Mouse (Mus musculus): ENCODE results near the gene Lhpp. TPM values are rescaled to one million over a fixed set of nuclear protein-coding genes. Genes with fewer than 3 reads are reported as not detected.
"Not testable (repeated sequence)": the region's sequence is repeated elsewhere in the genome, so short reads cannot be mapped to it uniquely, and the experiment has no call there.

Gene Lhpp
- polyA plus RNA-seq, 2 experiments from 2014 or later = 4.0 to 5.0 TPM

DNA sequence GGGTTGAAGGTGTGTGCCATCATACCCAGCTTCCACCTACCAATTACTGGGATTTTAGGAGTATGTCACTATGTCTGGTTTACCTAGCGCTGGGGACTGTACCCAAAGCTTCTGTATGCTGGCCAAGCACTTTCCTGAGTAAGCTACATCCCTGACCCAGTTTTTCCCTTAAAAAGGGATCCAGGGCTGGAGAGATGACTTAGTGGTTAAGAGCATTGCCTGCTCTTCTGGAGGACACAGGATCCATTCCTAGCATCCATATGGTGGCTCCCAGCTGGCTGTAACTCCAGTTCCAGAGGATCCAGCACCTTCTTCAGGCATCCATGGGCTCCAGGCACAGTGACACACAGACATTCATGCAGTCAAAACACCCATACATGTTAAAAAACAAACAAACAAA, 36.1 kb downstream of the Lhpp start:
- ATAC-seq = no peak

DNA sequence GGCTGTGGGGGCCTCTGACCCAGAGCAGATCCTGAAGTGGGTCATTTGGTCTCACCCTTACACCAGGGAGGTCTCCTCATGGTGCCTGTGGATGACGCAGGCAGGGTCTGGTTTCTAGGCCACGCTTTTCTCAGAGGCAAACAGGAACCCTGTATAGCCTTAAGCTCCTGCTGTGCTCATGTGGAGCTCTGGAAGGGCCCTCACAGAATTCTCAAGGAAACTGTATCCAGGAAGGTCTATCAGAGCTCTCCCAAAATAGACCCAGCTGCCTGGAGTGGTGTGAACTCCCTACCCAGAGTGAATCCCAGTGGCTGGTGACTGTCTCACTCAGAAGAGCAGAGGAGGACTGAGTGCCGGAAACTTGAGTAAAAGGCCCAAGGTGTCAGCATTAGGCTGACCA, 44.0 kb downstream of the Lhpp start:
- no peak for ATAC-seq

DNA sequence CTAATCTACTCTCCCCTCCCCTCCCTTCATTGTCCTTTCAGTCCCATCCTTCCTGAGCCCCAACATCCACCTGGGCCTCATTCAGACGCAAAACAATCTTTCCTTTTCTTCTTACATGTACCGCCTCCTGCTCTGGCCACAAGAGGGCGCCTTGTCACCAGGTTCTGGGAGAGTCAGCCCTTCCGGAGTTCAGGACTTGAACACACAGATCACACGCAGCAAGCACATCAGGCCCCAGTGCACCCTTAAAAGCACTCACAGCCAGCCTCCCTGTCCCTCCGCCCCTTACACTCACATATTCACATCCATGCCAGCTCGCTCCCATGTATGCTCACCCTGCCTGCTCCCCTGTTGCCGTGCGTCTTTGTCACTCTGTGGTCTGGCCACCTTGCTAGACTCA, 45.6 kb downstream of the Lhpp start:
- peak; percentile 93 for ATAC-seq

DNA sequence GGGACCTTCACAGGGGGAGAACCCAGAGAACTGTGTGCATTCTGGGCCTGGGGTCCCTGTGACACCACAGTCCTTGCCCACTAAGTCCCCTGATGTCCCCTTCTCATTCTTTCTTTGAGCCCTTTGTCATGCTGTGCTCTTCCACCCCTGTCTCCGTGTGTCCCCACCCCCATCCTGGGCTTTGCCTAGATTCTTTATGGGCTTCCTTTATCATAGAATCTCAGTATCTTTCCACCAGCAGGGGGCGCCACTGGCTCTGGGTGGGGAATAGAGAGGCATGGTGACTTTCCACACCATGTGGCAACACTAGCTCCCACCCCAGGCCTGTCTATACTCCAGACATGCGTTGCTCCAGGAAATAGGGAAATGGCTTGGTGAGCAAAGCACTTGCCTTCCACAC, 46.1 kb downstream of the Lhpp start:
- ATAC-seq = peak; percentile 65

DNA sequence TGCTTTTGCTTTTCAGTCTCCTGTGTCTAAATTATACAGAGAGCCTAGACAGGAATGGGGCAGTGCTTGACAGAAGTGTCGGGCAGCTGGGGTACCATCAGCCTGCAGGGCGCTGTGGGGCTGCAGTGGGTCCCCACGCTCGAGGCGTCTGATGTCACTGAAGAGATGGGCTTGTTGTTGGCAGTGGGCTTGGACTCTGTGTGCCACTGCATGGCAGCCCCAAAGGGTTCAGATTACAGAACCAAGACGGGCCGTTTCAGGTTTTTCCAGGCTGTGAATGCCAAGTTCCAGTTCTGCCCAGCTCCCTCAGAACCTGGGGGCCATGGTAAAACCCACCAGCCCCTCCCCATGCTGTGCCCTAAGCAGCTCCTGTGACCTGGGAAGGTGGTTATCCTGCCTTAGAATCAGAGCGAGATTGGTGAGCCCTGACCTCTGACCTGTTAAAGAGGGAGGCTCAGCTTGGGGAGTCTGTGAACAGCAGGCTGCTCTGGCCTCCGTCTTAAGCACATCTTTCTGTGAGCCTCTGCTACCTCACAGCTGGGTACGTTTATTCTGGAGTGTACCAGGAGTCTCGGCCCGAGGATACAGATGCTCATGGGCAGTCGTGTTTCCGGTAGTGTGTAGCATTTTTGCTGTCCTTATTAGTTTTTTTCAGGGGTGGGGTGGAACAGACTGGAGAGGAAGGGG, 47.1 kb downstream of the Lhpp start:
- no peak for ATAC-seq

DNA sequence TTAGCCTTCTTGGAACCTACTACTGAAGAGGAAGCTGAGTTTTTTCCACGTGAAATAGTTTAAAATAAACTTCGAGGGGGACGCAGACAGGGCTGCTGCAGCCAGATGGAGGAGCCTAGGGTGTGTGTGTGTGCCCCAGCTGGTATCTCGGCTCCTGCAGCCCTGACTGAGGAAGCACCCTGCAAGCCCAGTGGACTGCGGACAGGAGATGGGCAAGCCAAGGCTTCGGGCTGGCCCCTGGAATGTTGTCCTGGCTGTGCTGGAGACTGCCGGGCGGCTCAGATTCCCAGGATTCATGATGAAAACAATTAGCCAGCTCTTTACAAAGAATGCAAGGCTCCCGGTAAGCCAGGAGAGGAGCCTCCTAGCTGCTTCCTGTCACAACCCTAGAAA, 47.6 kb downstream of the Lhpp start:
- ATAC-seq = no peak

DNA sequence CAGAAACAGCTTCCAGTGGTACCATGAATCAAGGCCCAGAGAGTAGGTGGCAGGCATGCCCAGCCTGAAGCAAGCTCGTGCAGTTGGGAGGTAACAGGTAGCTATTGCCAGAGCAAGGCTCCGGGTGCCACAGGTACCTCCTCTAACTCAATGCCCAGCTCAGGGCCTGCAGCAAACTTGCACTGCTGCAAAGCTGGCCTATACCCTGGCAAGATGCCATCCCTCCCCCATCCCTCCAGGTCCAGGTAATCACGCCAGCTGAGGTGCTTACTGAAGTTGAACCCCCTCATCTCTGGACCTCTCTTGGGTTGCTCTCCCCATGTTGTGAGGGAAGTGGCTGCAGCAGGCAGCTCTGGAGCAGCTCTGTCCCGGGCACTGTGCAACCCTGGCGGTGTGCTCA, 48.2 kb downstream of the Lhpp start:
- no peak for ATAC-seq

DNA sequence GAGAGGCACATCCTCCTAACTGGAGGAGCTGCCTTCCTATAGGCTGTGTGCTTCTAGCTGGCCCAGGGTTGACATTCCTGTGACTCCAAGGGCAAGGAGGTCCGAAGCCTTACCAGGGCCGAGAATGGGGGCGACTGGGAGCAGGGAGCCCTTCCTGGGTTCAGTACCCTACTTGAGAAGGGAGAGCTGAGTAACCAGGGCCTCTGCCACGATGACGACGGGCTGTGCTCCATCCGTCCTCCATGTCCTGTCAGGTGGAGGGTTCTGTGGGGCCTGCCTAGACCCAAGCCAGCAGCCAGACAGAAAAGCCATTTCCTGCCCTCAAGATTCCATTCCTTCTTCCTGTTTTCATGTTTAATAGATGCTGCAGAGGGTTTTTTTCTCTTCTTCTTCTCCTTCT, 49.2 kb downstream of the Lhpp start:
- peak; percentile 24 for ATAC-seq

DNA sequence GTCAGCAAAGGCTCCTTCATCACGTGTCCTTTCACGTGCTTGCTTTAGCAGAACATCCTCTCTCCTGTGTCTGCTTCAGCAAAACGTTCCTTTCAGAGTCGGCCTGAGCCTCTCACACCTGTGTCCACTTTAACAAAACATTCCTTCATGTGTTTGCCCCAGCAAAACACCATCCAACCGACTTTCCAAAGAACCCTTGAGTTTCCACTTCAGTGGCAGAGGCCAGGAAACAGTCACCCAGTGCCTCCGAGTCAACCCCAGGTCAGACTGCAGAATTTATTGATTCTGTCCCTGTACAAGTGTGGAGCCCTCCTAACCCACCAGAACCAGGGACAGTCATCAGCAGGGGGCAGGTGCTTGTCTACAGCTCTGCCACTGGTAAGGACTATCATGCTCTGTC, 52.4 kb downstream of the Lhpp start:
- ATAC-seq = not testable (repeated sequence)

DNA sequence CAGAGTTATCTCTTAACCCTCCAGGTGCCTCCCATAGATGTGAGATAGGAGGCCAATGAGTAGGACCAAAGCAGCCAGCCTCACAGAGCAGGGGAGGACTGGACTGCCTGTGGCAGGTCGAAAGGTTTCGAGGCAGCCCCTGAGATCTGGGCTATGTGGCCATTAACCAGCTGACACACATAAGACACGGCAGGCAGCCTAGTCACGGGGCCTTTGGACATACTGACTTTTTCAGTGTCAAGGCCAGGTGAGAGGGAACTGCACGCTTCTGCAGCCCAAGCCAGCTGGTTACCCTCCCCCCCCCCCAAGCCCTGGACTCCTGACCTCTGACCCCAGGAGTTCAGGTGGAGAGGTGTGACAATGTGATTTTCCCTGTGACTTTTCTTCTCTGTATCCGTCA, 54.4 kb downstream of the Lhpp start:
- no peak for ATAC-seq

DNA sequence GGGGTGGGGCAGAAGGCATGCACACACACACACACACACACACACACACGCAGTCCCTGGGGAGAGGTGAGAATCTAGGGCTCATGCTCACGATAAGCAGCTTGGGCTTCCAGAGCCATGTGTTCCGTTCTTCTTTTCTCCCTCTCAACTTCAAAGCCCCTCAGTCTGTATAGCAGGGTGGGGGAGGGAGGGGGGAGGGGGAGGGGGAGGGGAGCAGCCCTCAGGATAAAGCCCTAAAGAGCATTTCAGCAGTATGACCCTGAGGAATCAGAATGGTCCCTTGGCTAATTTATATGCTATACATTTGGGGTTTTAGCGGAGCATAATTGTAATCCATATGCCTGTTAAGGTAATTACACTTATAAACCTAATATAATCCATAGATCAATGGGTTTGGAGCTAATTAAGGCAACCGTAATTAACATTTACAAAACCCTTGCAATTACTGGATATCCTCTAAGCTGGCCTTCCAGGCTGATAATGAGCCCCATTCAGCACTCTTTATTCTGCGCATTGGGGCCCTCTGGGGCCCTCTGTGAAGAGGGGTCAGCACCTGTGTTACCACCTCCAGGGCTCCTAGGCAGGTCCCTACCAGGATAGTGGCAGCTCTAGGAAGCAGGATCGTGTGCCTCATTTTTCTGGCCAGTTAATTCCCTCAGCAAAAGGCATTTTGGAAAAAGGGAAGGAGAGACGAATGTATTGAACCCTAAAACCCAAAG, 55.4 kb downstream of the Lhpp start:
- no peak for ATAC-seq

DNA sequence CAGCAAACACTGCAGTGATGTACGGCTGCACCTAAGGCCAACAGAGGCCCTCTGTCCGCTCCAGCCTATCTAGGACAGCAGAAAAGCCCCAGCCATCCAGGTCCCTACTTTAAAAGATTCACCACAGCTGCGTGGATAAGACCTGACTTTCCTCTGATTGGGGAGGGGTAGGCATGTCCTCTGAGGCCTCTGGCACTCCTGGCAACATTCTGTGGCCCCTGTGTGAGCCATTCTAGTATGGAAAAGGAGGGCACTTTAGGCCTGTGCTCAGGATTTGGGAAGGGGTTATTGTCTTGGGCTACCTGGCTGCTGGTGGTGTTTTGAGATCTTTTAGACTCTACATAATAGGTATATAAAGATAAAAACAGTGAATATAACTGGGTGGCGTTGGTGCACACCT, 56.1 kb downstream of the Lhpp start:
- ATAC-seq = no peak

DNA sequence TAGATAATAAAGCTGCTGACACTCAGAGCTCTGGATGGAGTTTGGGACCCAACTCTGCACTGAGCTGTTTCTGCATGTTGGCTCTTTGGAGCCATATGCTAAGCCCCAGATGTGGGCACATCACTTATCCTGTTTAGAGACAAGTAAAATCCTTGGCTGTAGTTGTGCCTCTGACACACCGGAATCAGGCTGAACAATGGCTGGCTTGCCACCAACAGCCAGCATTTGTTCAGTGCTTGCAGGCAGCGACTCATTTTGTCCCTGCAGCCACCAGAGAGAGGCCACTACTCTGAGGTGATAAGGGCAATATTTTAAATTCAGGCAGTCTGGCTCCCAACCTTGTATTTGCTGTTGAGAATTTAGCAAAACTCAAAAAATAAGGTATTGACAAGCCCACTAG, 58.2 kb downstream of the Lhpp start:
- ATAC-seq = no peak

DNA sequence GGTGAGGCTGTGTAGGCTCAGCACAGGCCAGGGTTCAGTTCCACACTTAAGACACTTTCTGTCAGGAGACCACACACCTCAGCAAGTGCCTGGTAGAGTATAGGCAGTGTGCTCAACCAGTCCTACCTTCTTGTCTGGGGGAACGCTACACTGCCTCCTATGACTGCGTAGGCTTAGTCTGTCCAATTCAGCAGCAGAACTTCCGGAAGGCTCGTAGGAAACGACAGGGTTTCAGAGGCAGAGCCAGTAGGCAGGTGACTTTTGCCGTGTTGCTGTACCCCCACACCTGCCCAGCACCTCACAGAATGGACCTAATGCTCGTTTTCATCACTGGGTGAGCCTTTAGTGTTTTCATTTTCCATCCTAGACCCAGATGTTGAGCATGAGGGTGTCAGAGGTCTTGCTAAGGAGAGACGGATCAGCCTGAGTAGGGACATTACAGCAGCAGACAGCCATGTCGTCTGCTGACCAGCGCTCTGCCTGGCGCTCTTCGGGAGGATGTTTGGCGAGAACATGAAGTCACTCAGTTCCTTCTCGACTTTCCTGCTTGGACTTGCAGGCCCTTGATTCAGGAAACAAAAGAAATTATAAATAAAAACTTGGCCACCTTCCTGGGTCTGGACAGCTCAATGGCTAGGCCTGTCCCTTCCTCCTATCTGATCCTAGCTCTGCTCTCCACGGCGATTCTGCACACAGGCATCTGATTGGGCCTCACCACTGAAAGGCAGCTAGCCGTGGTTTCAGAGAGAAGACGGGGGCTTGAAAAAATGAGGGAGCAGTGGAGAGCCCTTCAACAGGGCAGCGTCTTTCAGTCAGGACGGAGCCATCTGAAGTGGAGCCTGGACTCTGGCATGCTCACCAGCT, 59.8 kb downstream of the Lhpp start:
- no peak for ATAC-seq

DNA sequence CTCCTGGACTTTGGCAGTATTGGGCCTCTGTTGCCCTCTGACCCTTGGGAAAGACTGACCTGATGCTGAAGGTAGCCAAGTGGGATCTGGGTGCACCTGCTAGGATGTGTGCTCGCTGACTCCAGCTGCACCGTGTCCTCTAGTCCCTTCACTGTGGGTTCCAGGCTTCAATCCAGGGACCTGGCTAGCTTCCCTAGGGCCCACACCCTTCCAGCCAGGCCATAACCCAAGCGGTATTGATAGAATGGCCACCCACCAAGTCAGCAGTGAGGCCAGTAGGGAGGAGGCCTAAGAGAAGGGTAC, 60.4 kb downstream of the Lhpp start:
- no peak for ATAC-seq

DNA sequence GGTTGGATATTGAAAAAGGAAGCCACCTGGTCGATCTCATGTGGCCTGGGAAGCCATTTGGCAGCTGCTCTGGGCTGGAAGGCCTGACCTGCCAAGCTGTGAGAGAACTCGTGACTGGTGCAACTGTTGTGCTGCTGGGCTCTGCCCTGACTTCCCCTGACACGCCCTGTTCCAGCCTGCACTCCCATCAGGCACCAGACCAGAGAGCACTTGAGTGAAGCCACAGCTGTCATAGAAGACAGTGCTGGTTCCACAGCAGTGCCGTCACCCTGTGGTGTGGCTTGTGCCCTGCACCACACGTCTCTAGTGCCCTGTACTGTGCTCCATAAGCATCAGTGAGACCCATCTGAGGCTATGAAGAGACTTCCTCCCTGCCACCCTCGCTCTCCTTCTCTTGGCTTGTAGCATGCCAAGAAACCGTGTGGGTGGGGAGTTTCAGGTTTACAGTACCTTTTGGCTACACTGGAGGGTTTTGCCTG, 62.1 kb downstream of the Lhpp start:
- peak; percentile 91 for ATAC-seq

DNA sequence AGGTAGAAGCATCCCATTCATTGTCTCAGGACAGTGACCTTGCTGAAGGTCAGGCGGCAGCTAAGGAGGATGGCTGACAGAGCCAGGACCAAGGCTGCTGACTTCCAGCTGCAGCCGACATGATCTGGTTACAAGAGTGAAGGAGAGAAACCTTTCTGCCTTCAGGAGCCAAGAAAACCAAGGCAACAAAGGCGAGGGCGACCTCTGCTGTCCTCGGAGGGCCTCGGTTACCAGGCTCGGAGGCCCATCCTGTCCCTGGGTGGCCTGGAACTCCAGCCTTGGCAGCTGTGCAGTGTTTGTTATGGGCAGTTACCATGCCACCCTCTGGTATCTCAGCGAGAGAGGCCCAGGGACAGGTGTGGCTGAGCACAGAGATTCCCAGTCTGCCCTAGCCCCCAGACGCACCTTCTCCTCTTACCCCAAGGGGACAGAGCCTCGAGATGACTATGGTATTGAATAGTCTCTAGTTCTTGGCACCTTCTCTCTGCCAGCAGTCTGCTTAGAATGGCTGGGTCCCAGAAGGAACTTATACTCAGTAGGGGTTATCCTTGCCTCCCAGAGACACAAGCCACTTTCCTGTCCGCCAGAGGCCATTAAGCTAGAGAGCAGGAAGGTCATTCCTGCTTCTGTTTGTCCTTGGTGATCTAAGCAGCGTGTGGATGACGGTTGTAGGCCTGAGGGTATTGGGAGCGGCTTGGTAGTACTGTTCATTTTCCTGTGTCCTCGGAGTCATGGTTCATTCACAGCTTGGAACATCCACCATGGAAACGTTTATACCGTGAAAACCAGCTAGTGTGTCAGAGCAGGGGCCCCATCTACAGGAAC, 63.7 kb downstream of the Lhpp start:
- ATAC-seq = no peak

DNA sequence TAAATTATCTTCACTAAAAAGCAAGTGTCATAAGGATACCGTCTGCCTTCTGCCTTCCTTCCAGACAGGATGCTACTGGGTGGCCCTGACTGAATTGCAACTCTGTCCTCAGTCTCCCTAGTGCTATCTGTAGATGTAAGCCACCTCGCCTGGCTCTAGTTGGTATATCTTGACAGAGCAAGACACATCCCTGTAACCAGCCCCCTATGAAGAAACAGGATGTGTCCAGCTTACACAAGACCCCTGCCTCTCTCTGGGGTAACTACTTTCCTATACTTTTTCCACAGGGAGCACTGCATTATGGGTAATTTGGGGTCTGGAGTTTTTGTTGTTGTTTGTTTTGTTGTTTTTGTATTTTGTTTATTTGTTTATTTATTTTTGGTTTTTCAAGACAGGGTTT, 65.5 kb downstream of the Lhpp start:
- ATAC-seq = no peak

DNA sequence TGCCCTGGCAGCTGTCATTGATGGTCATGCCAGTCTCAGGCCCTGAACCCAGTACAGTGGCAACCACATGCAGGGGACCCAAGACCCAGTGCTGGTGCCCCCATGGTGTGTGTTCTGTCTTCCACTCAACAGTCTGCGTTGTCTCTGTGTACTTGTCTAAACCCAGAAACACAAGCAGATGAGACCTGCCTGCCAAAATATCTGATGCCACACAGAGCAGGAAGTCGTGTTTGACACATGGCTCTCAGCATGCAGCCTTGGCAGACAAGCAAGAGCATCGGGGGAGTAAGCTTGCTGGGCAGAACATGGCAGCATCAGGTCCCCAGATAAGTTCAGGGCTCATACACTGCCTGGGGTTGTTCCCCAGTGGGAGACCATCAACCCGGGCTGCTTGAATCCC, 68.7 kb downstream of the Lhpp start:
- ATAC-seq = no peak

DNA sequence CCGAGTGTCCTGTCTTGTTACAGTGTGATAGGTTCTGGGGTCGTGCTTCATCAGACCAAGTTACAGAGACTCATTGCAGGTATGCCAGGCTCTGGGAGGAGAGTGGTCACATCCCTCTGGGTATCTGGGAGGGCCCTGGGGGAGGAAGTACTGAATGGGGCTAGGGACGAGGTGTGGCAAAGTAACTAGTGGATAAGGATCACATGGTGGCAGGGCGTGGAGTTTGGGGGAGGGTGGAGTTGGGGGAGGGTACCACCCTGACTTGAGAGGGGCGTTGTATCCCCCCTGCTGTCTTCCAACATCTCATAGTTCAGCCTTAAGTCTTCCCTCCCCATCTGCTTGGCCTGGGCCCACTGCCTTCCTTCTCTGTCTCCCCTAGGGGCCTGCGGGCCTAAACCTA, 69.1 kb downstream of the Lhpp start:
- no peak for ATAC-seq

DNA sequence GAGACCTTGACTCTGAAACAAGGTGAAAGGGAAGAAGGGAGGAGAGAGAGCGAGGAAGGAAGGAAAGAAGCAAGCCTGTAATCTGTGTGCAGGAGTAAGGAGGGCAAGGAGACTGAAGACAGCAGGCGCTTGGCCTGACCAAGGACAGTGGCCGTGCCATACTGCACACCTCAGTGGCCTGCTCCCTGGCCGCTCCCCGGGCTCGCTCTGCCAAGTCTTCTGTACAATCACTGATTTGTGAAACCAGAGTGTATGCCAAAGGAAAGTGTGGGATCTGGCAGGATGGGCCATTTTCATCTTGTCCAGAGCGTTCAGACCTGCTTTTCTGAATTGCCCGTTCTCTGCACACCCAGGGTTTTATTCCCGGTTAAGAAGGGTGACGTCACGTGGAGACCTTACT, 70.9 kb downstream of the Lhpp start:
- ATAC-seq = no peak

DNA sequence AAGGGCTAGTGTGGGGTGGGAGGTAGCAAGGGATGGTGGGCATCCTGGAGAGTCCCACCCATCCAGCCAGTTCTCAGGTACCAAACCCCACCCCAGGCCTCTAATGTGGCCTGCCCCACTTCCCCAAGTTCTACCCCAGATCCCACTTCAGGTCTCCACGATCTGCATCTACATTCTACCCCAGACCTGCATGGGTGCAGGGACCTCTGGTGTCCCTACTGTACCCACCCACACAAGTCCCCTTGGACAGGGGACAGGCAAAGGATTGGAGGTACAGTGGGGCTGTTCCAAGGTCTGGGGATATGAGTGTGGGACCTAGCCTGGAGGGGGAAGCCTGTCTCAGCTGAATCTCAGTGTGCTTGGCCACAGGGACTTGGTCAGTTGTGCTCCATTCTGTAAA, 71.4 kb downstream of the Lhpp start:
- no peak for ATAC-seq

DNA sequence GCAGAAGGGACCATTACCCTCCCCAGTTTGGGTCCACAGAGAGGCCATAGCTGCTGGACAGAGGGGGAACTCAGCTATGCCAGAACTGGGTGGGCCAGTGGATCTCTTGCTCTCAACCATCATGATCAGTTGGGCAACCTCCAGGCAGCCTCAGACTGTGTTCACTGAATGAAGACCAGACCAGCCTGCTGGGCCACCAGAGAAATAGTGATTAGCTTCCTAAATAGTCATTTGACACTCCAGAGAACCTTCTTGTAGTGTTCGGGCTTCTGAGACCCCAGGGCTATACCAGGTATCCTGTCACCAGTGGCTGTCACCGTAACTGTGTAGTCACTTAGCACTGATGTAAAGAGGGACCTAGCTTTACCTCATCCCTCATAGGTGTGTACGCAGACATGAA, 71.9 kb downstream of the Lhpp start:
- ATAC-seq = no peak

All from CD4-positive, CD25-positive, alpha-beta regulatory T cell, adult 4 months (primary cell).